Mouse (Mus musculus) cerebellum, adult 2 months (tissue): ENCODE data around the gene Ier5.

Experiments used
- CTCF ChIP-seq: fragments of 200-500 bp; IDR thresholded peaks from 2 replicates; pipeline ENCODE4 v1.5.1; 2011; ENCODE audit warnings: low read depth, mild to moderate bottlenecking, control low read depth, low read length, moderate library complexity, borderline replicate concordance; ENCODE audit not compliant: insufficient read depth
- POLR2A ChIP-seq: fragments of 200-500 bp; IDR thresholded peaks from 2 replicates; pipeline ENCODE4 v1.6.1; 2011; ENCODE audit warnings: low read length, control low read depth, borderline replicate concordance; ENCODE audit not compliant: insufficient read depth

DNA sequence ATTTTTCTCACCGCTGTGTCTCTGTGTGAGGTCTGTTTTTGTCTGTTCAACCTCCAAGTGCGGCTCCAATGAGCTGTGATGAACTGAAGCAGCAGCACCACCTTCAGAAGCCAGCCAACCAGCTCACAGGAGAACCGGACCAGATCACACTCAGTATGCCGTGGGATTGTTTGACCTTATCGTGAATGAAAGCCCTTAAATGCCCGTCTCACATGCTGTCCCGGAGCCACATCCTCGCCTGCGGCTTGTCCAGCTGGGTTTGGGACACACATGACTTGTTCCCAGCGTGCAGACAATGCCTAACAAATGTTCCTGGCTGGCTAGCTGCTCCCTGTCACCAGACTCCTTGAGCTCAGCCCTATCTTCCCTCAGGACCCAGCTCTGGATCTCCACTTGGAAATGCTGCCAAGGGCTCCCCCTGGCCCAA lies 47.7 kb downstream of the Ier5 start:
- TF ChIP-seq POLR2A (no peak), CTCF (no peak)
